Mouse (Mus musculus): ENCODE measurements around the gene Plekhg3.
A peak's percentile ranks its signal among the peaks of the same experiment; 100 is the strongest.

Gene Plekhg3

DNA sequence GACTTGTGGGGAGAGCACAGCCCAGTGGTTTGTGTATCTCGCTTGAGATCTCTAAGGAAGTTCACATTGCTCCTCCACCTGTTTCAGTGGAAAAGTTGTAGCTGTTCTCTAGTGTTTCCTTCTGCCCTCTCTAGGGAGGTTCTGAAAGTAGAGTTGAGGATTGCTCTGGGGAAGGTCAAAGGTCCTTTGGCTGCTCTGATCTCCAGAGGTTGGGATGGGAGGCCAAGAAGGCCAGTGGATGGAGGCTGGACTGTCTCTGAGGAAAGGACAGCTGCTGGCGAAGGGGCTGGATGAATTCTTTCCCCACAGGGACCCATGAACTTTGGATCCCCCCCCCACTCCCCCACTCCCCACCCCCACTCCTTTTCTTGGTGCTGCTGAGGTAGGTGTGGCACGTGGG is 23.7 kb downstream of the Plekhg3 start:
- DNase-seq, result no peak

DNA sequence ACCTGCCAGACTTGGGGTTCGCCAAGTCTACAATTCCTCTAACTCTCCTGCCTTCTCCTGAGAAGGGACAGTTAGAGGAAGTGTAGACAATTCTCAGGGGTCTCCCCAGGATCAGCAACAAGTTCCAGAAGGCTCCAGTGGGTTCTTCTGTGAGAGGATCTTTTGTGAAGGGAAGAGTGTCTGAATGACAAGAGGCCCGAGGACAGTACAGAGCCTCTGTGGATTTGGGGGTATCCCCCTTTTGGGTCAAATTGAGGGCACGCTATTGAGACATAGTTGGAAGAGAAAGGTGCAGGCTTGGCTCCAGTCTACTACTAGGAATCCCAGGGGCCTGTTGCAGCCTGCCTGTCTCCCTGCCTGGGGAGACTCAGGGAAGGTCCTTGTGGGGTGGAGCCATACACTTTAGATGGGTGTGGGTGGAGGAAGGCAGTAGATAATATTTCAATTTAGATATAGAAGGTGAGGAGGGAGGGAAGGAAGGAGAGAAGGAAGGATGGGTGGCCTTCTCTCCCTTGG is 24.2 kb downstream of the Plekhg3 start:
- DNase-seq, result no peak

DNA sequence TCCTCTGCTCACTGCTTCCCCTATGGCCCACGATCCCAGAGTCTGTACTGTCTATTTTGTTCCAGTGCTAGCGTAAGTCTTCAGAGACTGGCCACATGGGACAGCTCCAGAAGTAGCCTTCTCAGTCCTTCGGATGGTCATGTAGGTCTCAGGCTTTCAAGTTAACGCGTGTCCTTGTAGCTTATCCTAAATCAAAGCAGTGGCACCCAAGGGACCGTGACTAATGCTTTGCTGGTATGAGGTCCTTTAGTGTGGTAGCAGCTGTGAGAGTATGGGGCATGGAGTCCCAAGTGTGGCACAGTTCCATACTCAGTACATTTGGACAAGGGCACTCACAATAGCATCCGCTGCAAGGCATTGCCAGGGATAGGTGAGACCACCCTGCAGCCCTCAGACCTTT is 25.5 kb downstream of the Plekhg3 start:
- no peak for DNase-seq

DNA sequence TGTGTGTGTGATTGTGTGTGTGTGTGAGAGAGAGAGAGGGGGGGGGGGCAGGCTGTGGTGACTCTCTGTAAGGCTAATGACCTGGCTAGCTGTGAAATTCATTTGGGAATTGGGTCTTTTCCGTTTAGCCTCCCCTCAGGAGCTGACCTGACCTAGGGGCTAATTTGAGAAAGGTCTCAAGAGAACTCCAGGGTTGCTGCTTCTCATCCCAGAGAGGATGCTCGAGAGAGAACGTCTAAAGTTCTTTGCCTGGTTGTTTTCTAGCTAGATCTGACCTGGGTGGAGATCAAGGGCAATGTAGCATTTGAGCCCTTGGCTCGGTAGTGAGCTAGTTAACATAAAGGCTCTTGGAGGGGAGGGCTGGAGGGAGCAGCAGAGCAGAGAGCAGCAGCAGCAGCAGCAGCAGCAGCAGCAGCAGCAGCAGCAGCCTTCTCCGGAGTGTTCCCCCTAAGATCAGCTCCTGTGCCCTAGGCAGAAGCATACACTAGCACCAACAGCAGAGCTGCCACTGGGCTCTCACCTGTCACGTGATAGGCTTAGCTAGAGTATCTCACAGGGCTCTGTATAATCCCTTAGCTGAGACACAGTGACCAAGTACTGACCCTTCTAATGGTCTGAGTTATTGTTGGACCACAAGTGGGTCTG is 26.2 kb downstream of the Plekhg3 start:
- DNase-seq, result no peak

DNA sequence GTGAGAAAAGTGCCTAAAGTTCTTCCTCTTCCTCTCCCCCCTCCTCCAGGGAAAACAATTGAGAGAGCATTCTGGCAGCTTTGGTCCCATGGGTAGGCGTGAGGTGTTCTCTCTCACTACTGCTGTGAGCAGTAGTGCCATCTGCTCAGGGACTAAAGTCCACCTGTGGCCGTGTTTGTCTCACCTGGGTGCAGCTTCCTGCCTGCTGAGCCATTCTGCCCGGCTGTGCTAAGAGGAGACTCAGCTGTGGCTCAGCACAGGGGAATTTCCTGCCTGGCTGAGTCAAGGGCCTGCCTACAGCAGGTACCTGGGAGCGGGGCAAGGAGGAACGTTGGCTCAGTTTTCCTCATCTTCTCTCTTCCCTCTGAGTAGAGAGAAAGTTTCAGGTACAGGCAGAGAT is 27.5 kb downstream of the Plekhg3 start:
- no peak for DNase-seq

DNA sequence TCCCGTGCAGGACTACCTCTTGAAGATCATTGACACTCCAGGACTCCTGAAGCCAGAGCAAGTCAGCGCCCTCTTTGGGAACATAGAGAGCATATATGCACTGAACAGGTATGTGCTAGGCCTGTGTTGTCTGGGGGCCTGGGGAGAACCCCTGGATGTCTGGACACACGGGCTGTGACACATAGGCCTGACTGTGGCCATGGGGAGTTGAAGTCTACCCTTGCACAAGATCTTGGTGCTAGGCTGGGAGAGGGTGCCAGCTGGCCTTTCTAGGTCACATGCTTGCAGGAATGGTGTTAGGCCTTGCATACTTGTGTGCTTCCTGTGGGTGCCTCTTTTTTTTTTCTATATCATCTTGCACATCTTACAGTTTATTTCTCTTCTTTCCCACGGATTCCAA is 31.5 kb downstream of the Plekhg3 start:
- DNase-seq, result no peak

DNA sequence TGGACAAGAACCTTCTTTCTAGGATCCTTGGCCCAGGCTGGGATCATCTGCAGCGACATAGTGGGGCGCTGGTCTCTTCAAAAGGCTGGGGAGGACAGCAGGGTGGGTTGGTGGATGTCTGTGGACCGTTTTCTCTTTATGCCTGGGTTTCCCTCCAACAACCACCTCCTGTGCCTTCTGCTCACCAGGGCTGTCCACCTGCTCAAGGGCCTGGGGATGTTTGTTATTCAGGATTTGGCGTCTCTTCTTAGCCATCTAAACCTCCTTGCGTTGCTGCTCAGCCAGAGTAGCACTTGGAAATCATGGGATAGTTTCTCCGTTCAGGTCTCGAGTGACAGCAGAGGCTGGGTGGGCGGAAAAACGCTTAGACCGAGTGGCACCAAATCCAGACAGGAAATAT is 35.6 kb downstream of the Plekhg3 start:
- DNase-seq, result no peak

DNA sequence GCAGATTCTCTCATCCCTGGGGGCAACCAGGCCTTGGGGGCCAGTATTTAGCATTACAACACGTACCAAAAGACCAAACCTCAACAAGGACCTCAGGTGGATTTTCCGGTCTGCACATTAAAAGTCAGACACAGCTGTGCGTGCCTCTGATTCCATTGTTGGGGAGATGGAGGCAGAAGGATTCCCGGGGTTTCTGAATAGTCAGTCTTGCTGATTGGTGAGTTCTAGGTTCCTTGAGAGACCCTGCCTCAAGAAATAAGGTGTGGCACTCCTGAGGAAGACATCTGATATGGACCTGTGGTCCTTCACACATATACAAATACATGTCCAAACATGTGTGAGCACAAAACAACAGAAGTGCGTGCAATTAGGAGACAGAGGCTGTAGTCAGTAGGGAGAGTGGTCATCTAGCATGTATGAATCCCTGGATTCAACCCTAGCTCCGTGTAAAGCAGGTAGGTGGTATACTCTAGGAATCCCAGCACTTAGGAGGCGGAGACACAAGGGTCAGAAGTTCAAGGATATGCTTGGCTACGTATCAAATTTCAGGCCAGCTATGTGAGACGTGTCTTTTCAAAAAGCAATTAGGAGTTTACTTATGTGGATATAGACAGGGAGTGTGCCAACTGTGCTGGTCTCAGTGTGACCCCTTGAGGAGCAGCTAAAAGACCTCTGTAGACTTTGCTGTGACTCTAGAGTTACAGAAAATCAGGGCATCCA is 39.7 kb downstream of the Plekhg3 start:
- DNase-seq, result no peak

DNA sequence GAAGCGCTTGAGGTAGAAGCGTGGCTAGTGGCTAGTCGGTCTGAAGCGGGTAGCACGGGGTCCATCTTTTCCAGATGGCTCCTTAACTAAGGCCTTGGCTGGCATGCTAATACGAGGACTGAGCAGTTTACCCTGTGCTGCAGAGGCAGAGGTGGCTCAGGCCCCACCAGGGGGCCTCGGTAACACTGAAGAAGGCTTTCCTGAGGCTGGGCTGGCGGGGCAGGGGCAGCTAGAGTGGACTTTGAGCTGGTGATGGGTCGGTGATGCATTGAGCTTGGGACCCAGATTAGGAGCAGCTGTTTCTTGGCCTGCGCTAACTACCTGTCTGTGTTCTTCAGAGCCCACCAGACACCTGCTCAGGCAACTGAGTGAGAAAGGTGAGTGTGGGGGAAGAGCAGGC is 40.6 kb downstream of the Plekhg3 start:
- no peak for DNase-seq

DNA sequence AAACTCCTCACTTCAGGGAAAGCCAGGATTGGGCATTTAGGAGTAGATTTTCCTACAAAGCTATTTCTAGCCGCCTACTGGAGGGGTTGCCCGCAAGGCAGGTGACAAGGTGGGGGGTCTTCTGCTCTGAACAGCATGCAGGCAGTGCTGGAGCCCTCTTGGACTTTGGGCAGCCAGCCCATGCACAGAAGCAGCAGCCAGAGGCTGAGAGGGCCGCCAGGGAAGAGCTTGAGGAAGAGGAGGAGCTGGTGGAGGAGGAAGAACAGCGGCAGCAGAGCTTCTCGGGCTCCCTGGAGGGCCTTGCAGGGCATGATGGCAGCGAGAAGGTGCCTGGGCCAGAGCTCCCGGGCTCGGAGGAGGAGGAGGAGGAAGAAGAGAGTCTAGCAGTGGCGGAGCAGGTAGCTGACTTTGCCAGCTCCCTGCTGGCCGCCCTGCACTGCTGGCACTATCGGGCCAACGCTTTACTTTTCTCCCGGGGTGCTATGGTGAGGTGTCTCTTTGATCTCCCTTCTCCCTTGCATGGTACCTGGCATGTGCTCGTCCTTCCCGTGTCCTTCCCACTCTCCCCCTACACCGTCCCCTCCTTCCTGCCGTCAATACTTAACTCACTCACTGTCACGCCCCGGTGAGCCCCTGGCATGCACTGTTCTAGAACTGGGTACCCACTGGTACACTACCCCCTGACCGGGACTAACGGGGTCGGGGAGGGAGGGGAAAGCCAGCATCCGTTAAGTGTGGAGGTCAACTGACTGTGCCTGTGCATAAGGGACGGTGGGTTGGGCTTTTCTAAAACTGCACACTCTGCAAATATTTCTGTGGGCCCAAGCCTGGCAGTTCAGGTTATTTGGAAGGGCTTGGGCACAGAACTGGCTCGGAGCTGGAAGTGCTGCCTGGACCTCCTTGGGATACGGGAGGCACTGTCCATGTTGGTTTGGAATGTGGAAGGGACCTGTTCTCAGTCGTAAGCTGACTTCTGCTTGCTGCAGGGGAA is 41.9 kb downstream of the Plekhg3 start:
- no peak for DNase-seq

DNA sequence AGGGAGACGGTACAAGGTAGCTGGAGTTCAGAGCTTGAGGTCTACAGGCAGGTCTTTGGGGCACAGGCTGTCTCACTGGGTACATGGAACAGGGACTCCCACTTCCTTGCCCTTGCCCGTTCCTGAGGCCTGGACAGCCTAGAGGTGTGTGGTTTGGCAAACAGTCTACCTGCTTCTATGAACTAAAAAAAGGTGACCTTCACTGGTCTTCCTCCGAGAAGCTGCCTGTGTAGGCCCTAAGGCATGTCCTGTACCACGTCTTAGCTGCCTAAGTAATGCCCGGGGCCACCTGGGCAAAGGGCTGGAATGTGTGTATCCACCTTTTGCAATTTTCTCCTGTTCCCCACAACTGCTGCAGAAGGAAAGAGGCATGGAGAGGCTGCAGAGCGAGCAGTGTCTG is 42.7 kb downstream of the Plekhg3 start:
- DNase-seq, result no peak

DNA sequence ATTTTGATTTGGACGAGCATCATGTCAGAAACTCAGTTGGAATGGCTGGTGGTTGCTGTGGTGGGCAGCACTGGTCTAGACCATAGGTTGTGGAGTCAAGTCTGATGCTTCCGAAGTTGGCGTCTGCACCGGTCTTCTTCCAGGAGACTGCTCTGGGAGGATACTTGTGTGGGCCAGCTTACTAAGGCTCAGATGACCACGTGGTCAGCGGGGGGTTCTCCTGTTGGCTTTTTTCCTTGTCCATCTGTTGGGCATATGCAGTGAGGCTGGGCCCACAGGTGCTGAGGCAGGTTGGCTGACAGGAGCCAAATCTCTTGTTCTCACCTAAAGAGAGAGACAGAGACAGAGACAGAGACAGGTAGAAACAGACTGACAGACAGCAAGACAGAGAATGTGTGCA is 44.1 kb downstream of the Plekhg3 start:
- peak; percentile 93 for DNase-seq

DNA sequence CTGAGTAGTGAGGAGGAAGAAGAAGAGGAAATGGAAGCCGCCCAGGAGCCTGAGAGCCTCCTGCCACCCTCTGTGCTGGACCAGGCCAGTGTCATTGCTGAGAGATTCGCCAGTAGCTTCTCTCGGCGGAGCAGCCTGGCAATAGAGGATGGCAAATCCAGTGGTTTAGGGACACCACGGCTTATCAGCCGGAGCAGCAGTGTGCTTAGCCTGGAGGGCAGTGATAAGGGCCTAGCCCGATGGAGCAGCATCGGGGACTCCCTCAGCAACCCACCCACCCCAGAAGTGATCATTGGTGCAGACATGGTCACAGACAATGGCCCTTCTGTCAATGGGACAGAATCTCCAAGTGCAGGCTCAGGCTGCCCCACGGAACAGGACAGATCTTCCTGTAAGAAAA is 45.4 kb downstream of the Plekhg3 start:
- DNase-seq, result no peak

DNA sequence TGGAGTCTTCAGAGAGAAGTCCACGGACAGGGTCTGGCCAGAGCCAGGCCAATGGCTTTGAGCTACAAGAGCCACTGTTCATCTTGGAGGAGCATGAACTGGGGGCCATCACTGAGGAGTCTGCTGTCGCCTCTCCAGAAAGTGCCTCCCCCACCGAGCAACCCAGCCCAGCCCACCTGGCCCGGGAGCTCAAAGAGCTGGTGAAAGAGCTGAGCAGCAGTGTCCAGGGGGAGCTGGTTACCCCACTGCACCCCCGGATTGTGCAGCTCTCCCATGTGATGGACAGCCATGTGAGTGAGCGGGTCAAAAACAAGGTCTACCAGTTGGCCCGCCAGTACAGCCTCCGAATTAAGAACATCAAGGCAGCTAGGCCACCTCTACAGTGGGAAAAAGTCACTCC is 46.1 kb downstream of the Plekhg3 start:
- DNase-seq, result no peak

DNA sequence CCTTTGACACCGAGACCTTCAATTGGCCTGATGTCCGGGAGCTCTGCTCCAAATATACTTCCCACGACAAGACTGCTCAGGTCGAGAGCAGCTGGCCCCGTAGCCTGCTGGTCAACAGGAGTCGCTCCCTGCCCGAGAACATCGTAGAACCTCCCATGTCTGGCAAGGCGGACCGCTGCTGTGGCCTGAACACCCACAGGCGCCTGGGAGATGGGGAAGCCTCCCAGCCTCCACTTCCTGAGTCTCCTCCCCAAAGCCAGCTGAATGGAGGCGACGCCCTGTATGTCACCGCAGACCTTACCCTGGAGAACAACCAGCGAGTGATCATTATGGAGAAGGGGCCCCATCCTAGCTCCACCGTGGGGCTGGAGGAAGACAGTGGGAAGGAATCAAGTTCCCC is 47.2 kb downstream of the Plekhg3 start:
- DNase-seq, result no peak

DNA sequence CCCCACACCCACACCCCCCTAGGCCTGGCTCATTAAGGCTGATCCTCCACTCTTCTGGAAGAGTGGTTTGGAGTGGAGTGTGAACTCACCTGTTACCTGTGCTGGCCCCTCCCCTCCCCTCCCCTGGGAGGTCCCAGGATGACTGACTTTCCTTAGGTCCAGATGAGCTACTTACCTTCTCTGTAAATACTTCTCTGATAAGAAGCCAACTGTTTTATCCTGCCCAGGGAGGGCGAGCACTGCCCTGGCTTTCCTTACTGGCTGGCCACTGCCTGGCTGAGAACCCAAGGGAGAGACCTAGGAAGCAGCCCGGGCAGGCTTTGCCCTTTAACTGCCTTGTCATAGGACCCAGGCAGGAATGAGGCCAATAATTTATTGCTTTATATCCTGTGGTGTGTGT is 47.8 kb downstream of the Plekhg3 start:
- no peak for DNase-seq

DNA sequence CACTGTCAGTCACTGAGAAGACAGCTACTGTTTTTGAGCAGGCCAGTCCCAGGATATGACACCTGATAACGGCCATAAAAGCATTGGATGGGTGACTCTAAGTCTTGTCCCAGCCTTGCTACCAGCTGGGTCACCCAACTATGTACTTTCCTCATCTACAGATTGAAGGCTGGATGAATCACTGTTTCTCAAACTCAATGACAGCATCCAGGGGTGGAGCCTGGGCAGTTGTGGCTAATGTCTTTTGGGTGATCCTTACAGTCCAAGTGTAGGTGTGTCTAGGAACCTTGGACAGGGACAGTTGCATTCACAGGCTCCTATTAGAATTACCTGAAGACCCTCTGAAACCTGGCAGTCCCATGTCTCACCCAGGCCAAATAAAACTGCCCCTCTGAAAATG is 49.1 kb downstream of the Plekhg3 start:
- no peak for DNase-seq

DNA sequence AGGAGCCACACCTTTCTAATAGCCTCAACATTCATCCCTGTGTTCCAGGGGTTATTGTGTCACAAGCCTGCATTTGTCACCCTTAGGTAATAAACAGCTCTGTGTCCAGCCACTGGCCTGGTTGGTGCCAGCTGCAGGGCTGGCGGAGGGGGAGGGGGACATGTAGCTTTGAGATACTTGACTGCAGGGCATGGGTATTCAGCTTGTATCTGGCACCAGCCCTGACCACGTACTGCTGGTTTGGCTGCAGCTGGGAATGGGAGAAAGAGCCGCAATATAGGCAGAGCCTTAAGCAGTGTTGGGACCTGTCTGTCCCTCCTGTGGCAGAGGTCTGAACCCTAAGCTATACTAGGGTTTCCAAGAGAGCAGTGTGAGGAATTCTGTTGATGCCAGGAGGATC is 51.4 kb downstream of the Plekhg3 start:
- no peak for DNase-seq

DNA sequence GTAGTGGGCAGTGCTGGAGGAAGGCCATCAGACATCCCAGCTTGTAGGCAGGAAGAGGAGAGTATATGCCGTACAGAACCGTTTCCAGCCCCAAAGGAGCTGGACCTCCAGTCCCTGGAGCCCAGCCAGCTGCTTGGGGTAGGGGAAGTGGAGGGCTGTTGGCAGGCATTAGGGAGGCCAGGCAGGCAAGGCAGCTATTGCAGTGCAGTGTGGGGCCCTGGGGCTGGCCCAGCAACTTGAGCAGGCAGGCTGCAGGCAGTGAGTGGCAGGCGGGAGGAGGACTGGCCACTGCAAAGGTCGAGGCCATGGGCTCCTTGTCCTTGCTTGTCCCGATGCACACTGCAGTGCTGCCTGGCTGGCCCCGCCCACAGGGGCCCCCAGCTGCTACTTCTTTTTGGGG is 52.1 kb downstream of the Plekhg3 start:
- DNase-seq, result peak; percentile 76

DNA sequence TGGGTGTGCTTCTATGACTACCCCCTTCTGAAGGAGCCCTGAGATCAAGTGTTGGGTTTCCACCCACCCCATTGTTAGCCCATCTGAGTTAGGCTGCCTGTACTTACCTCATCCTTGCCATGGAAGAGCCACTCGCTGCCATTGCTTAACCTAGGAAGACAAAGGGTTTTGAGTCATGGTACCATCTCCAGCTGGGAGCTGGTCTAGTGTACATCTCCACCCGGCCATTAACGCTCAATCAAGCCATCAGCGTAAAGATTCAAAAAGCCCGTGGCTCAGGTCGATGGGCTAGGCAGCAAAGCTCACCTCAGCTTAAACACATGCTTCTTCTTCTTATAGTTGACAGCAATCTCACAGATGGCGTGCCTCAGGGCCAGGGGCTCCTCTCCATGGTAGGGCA is 52.8 kb downstream of the Plekhg3 start:
- DNase-seq, result no peak

DNA sequence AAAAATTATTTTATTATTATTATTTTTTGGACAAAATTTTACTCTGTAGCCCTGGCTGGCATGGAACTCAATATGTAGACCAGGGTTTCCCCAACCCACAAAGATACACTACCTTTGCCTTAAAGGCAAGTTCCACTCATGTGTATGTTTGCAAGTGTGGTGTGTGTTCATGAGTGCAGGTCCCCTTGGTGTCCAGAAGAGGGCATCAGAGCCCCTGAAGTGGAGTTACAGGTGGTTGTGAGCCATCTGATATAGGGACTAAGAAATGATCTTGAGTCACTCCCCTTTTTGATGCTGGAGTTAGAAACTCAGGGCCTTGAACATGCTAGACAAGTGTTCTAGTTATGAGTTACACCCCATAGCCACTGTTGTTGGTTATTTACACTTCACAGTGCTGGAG is 54.3 kb downstream of the Plekhg3 start:
- DNase-seq, result no peak

DNA sequence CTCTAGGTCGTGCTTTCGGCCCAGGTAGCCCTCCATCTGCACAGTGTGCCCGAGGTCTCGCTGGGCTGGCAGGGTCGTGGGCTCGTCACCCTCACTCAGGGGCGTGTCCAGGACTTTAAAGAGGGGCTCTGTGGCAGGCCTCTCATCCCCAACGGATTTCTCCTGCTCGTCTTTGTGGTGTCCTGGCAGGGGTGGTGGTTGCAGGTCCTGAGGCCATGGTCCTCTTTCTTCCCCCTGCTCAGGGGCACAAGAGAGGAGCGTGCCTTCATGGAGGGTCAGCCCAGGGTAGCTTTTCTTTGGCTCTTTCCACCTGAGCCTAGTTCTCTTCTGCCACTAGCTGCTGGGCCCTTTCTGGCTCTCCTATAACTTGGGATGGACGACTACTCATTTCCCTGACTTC is 56.7 kb downstream of the Plekhg3 start:
- no peak for DNase-seq

DNA sequence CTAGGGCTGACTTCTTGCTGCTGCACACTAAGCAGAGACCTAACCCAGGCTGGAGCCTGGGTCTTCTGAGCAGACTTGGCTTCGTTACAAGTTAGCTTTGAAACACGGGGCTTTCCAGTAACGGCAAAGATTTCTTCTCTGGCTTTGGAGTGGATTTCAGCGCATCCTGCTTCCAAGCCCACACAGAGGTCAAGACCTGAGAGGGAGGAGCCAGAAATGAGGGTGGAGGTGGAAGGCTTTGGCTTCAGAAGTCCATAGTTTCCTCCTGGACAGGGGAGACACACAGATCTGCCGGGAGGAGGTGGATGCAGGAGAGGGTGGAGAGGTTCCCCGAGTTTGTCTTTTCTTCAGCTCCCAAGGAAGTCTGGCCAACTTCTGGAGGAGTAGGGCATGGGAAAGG is 58.8 kb downstream of the Plekhg3 start:
- no peak for DNase-seq

DNA sequence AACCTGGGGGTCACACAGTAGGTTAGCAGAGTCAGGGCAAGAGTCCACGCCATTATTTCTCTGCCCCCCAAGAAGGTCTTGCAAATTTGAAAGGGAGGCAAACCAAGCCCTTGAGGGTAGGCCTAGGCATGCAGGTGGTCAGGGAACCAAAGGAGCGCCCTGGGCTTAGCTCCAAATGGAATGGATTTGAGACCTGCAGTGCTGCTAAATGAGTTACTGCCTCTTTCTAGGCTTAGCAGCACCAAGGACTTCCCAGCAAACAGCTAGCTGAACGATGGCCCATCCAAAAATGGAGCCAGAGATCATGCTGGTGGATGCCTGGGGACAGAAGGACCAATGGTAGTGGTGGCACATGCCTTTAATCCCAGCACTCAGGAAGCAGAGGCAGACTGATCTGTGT is 60.3 kb downstream of the Plekhg3 start:
- DNase-seq, result peak in 1 of 2 experiments; percentile 65
